Mouse (Mus musculus): Measurements from ENCODE around the gene Olfr281. TPM values are rescaled to one million over a fixed set of nuclear protein-coding genes. Genes with fewer than 3 reads are reported as not detected.
"Not testable (repeated sequence)": the region's sequence is repeated elsewhere in the genome, so short reads cannot be mapped to it uniquely, and the experiment has no call there.

The Olfr281 gene
- total RNA-seq, 1 experiment, result not detected

- H3K27ac ChIP-seq (ENCODE audit: insufficient read depth, low read depth, low read length, poor library complexity, severe bottlenecking); H3K4me3 ChIP-seq (ENCODE audit: insufficient read depth in 1 of 2, low read depth in 1 of 2, low read length in 2 of 2, poor library complexity in 1 of 2, severe bottlenecking in 1 of 2); H3K9me3 ChIP-seq (ENCODE audit: control insufficient read depth, insufficient read depth, low read depth, low read length); H3K4me1 ChIP-seq (ENCODE audit: control insufficient read depth in 2 of 2, insufficient read depth in 2 of 2, low read length in 2 of 2, poor library complexity in 1 of 2); H3K36me3 ChIP-seq (ENCODE audit: control insufficient read depth, insufficient read depth, low read length, poor library complexity, severe bottlenecking); in situ Hi-C loops (cut with MboI; ENCODE audit: low sequenced_read_pairs in 2 of 2, unreplicated experiment in 2 of 2); H3K9ac ChIP-seq (ENCODE audit: insufficient read depth, low read depth, low read length, poor library complexity, severe bottlenecking): not testable (repeated sequence)
- TF ChIP-seq ZNF384 (IDR thresholded peaks at IDR 0.05; ENCODE audit: low read depth, low read length), result peak; percentile 89
- DNase-seq (ENCODE audit: low read depth, low spot score), result peak; percentile 11
Measured at GRCm38 (mm10) chr15:98417285-98417684, 35.1 kb upstream of the Olfr281 start.

DNA sequence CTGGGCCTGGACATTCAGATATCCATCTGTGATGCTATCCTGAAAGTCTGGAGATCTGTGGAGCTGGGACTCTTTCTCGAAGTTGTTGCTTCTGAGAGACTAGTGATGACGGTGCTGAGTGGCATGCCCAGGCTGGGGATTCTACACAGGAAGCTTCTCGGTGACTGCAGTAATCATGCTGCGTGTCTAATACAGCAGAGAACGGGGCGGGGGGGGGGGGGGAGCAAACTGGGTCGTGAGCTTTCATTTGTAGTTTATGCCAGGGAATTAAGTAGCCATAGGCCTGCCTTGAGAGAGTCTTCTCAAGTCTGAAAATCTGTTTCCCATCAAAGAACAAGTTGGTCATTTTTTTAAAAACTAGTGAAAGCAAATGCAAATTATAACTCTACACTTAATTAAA, 34.3 kb upstream of the Olfr281 start:
- no peaks in the 10 kb centered on the region for H3K9me3 ChIP-seq (ENCODE audit: control insufficient read depth, insufficient read depth, low read depth, low read length)
- H3K9ac ChIP-seq (ENCODE audit: insufficient read depth, low read depth, low read length, poor library complexity, severe bottlenecking), result no peak overlapping the region
- H3K4me1 ChIP-seq (ENCODE audit: control insufficient read depth in 2 of 2, insufficient read depth in 2 of 2, low read length in 2 of 2, poor library complexity in 1 of 2), result no peaks in the 10 kb centered on the region
- TF ChIP-seq HCFC1 (IDR thresholded peaks at IDR 0.05; ENCODE audit: borderline replicate concordance, insufficient read depth, low read length) (no peak), CHD2 (IDR thresholded peaks at IDR 0.05; ENCODE audit: low read depth, low read length) (no peak)
- no peak for DNase-seq (ENCODE audit: low read depth, low spot score)
- H3K27ac ChIP-seq (ENCODE audit: insufficient read depth, low read depth, low read length, poor library complexity, severe bottlenecking), result no peak overlapping the region
- no peaks in the 10 kb centered on the region for H3K36me3 ChIP-seq (ENCODE audit: control insufficient read depth, insufficient read depth, low read length, poor library complexity, severe bottlenecking)
- H3K4me3 ChIP-seq (ENCODE audit: insufficient read depth in 1 of 2, low read depth in 1 of 2, low read length in 2 of 2, poor library complexity in 1 of 2, severe bottlenecking in 1 of 2), result no peak overlapping the region
- in situ Hi-C loops (cut with MboI; ENCODE audit: low sequenced_read_pairs in 2 of 2, unreplicated experiment in 2 of 2), result no loop called here

DNA sequence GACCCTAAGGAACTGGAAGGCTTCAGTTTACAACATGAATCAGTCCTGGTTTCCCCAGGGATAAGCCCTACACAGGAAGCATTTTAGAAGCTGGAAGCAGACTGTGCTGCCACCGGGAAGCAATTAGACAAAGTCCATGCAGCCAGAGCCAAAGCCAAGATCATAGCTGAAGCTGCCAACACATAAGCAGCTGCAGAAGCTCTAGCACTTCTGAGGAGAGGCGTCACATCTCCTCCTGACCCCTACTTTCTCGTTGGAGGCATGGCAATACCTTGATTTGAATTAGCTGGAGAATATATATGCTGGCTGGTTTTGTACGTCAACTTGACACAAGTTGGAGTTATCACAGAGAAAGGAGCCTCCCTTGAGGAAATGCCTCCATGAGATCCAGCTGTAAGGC, 31.5 kb upstream of the Olfr281 start:
- Histone ChIP-seq H3K27ac (ENCODE audit: insufficient read depth, low read depth, low read length, poor library complexity, severe bottlenecking) (no peak overlapping the region), H3K4me3 (ENCODE audit: insufficient read depth in 1 of 2, low read depth in 1 of 2, low read length in 2 of 2, poor library complexity in 1 of 2, severe bottlenecking in 1 of 2) (no peak overlapping the region), H3K36me3 (ENCODE audit: control insufficient read depth, insufficient read depth, low read length, poor library complexity, severe bottlenecking) (no peaks in the 10 kb centered on the region), H3K4me1 (ENCODE audit: control insufficient read depth in 2 of 2, insufficient read depth in 2 of 2, low read length in 2 of 2, poor library complexity in 1 of 2) (no peaks in the 10 kb centered on the region), H3K9ac (ENCODE audit: insufficient read depth, low read depth, low read length, poor library complexity, severe bottlenecking) (no peak overlapping the region), H3K9me3 (ENCODE audit: control insufficient read depth, insufficient read depth, low read depth, low read length) (no peaks in the 10 kb centered on the region)
- TF ChIP-seq CHD2 (IDR thresholded peaks at IDR 0.05; ENCODE audit: low read depth, low read length), result no peak
- TF ChIP-seq ZNF384 (IDR thresholded peaks at IDR 0.05; ENCODE audit: low read depth, low read length), result no peak
- TF ChIP-seq HCFC1 (IDR thresholded peaks at IDR 0.05; ENCODE audit: borderline replicate concordance, insufficient read depth, low read length), result no peak
- no peak for TF ChIP-seq MAFK (IDR thresholded peaks at IDR 0.05; ENCODE audit: insufficient read depth, low read depth, low read length)
- TF ChIP-seq ZC3H11A (IDR thresholded peaks at IDR 0.05; ENCODE audit: borderline replicate concordance, low read depth, low read length), result no peak
- DNase-seq (ENCODE audit: low read depth, low spot score), result no peak
- in situ Hi-C loops (cut with MboI; ENCODE audit: low sequenced_read_pairs in 2 of 2, unreplicated experiment in 2 of 2), result no loop called here

GRCm38 (mm10) chr15:98424326-98424725, 28.1 kb upstream of the Olfr281 start:
- Histone ChIP-seq H3K9me3 (ENCODE audit: control insufficient read depth, insufficient read depth, low read depth, low read length) (no peaks in the 10 kb centered on the region), H3K9ac (ENCODE audit: insufficient read depth, low read depth, low read length, poor library complexity, severe bottlenecking) (no peak overlapping the region), H3K27ac (ENCODE audit: insufficient read depth, low read depth, low read length, poor library complexity, severe bottlenecking) (no peak overlapping the region), H3K4me3 (ENCODE audit: insufficient read depth in 1 of 2, low read depth in 1 of 2, low read length in 2 of 2, poor library complexity in 1 of 2, severe bottlenecking in 1 of 2) (no peak overlapping the region), H3K36me3 (ENCODE audit: control insufficient read depth, insufficient read depth, low read length, poor library complexity, severe bottlenecking) (no peaks in the 10 kb centered on the region), H3K4me1 (ENCODE audit: control insufficient read depth in 2 of 2, insufficient read depth in 2 of 2, low read length in 2 of 2, poor library complexity in 1 of 2) (no peaks in the 10 kb centered on the region)
- in situ Hi-C loops (cut with MboI; ENCODE audit: low sequenced_read_pairs in 2 of 2, unreplicated experiment in 2 of 2), result no loop called here
- TF ChIP-seq MAFK (IDR thresholded peaks at IDR 0.05; ENCODE audit: insufficient read depth, low read depth, low read length) (no peak), HCFC1 (IDR thresholded peaks at IDR 0.05; ENCODE audit: borderline replicate concordance, insufficient read depth, low read length) (no peak), ZC3H11A (IDR thresholded peaks at IDR 0.05; ENCODE audit: borderline replicate concordance, low read depth, low read length) (no peak)
- DNase-seq (ENCODE audit: low read depth, low spot score), result no peak

GRCm38 (mm10) chr15:98424753-98425152, 27.6 kb upstream of the Olfr281 start:
- Histone ChIP-seq H3K9me3 (ENCODE audit: control insufficient read depth, insufficient read depth, low read depth, low read length) (no peaks in the 10 kb centered on the region), H3K27ac (ENCODE audit: insufficient read depth, low read depth, low read length, poor library complexity, severe bottlenecking) (no peak overlapping the region), H3K4me1 (ENCODE audit: control insufficient read depth in 2 of 2, insufficient read depth in 2 of 2, low read length in 2 of 2, poor library complexity in 1 of 2) (no peaks in the 10 kb centered on the region), H3K36me3 (ENCODE audit: control insufficient read depth, insufficient read depth, low read length, poor library complexity, severe bottlenecking) (no peaks in the 10 kb centered on the region), H3K4me3 (ENCODE audit: insufficient read depth in 1 of 2, low read depth in 1 of 2, low read length in 2 of 2, poor library complexity in 1 of 2, severe bottlenecking in 1 of 2) (no peak overlapping the region), H3K9ac (ENCODE audit: insufficient read depth, low read depth, low read length, poor library complexity, severe bottlenecking) (no peak overlapping the region)
- TF ChIP-seq ZC3H11A (IDR thresholded peaks at IDR 0.05; ENCODE audit: borderline replicate concordance, low read depth, low read length) (no peak), ZNF384 (IDR thresholded peaks at IDR 0.05; ENCODE audit: low read depth, low read length) (no peak), CHD2 (IDR thresholded peaks at IDR 0.05; ENCODE audit: low read depth, low read length) (no peak), MAFK (IDR thresholded peaks at IDR 0.05; ENCODE audit: insufficient read depth, low read depth, low read length) (no peak), HCFC1 (IDR thresholded peaks at IDR 0.05; ENCODE audit: borderline replicate concordance, insufficient read depth, low read length) (no peak)
- in situ Hi-C loops (cut with MboI; ENCODE audit: low sequenced_read_pairs in 2 of 2, unreplicated experiment in 2 of 2), result no loop called here
- no peak for DNase-seq (ENCODE audit: low read depth, low spot score)

Data from ES-E14 (cell line).